Mouse (Mus musculus) kidney, postnatal 4 days (tissue): ENCODE data around the gene Tex35.

ENCODE experiments used
- DNase-seq, 2 experiments: peaks; one replicate each; pipeline ENCODE4 v3.0.0; 2021; ENCODE audit warnings: mixed read lengths in 2 of 2

Tex35 gene

DNA sequence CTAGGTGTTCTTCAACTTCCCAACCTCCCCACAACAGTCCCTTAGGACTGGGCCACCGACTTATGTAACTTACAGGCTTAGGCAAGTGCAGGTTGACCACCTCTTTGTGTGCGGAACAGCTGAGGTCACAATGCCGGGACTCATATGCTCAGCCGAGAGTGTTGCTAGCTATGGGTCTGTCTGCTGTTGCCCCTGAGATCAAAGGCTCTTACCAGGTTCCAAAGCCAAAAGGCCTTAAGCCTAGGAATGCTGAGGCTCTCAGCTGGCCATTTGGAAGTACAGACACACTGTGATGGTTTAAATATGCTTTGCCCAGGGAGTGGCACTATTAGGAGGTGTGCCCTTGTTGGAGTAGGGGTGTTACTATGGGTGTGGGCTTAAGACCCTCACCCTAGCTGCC lies at the start of gene Tex35:
TSS of gene Tex35 (minus strand) at position 101 of the 400 bp plus-strand sequence.
- no peak for DNase-seq

DNA sequence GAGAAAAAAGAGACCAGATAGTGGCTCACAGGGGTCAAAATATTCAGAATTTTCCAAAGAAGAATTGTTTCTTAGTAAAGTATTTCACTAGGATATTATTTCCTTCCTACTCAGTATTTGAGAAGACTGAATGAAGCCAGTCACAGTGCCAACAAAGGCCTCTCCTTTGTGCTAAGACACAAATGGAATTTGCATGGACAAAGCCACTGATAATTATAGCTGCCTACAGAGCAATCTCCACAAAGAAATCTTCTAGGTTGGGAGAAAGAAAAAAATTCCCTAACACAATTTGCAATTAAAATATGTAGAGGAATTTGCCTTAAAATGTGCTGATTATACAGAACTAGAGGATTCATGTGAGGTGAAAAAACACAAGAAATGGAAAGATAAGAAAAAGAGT lies 45.3 kb upstream of the Tex35 start:
- DNase-seq: no peak

DNA sequence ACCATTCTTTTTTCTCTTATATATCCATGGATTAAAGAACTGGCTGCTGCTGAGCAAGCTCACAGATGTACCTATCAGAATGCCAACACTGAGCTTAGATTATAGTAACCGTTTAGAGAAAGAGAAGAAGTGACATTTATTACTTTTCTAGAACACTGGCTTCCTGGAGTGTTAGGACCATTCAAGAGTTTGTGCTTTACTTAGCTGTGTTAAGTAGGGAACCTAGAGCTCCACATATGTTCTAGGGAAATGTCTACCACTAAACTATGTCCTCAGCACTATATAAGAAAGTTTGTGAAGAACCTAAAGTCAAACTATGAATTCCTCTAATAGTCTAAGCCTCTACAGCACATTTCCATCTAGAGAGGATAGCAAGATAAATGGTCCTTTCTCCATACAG lies 41.6 kb upstream of the Tex35 start:
- DNase-seq: no peak

DNA sequence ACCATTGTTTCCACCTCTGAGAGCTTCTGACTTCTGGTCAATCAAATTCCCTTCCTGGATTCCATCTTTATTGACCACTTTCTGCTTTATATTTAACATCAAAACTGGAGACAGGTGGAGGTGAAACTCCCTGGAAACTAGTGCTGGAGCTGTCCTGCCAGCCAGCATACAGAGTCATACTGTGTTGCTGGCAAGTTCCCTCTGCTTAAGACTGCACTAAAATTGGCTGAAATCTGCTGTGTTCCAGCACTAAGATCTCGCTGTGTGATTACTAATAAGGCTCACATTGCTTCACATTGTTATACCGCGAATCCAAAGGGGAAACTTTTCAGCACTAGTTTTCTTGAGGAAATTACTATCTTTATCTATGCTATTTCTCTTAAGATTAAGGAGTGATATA lies 36.1 kb upstream of the Tex35 start:
- DNase-seq: no peak

DNA sequence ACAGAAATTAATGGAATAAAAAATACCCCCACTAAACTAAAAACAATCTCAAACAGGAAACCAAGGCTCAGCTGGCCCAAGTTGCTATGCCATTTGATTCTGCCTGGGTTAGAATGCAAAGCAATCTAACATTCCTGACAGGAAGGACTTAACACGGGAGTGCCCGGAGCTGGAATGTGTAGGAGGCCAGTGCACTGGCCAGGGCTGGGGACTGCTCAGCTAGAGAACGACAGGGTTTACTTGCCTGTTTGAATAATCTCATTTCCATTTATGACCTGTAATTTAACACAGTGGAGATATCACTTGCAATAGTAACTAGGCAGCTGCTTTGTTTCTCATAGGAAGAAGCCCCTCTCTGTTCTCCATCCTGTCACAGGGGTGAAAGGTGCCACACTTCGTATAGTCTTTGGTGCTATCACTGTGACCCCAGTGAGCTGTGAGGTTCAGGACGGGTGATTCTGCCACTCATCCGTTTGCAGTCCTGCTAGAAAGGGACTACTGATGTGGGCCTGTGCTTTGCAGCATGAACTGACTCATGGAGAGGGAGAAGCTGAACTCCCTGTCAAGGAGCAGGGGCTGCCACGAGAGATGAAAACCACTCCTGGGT lies 34.9 kb upstream of the Tex35 start:
- peak; percentile 45 to 62 for DNase-seq

DNA sequence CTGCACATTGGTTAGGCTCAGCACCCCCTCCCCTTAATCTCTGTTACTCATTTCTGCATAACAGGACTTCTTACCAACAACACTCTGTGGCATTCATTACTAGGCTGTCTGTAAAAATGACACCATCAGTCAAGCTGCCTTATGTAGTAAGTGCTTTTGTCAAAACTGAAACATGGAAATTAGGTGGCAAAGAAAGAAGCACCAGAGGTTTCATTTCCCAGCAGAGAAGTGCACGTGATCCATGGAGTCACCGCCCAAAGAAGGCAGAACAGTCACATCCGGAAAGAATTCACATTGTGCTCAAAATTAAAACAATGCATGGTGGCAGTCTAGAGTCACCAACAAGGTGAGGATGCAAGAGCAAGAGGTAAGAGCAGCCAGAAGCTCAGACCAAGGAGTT lies 32.5 kb upstream of the Tex35 start:
- DNase-seq: no peak

DNA sequence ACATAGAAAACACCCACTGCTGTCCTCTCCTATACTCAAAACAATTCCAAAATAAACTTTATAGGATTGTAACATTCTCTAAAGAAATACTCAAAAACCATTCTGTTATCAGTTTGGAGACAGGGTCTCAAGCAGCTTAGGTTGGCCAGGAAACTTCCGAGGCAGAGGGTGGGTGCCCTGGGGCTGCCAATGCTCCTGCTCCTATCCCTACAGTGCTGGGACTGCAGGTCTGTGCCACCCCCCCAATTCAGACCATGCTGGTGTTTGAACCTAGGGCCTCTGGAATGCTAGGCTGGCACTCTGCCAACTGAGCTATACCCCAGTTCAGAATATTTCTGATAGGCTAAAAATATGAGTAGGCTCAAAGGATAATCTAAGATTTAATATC lies 29.4 kb upstream of the Tex35 start:
- peak in 1 of 2 experiments; percentile 10 for DNase-seq

DNA sequence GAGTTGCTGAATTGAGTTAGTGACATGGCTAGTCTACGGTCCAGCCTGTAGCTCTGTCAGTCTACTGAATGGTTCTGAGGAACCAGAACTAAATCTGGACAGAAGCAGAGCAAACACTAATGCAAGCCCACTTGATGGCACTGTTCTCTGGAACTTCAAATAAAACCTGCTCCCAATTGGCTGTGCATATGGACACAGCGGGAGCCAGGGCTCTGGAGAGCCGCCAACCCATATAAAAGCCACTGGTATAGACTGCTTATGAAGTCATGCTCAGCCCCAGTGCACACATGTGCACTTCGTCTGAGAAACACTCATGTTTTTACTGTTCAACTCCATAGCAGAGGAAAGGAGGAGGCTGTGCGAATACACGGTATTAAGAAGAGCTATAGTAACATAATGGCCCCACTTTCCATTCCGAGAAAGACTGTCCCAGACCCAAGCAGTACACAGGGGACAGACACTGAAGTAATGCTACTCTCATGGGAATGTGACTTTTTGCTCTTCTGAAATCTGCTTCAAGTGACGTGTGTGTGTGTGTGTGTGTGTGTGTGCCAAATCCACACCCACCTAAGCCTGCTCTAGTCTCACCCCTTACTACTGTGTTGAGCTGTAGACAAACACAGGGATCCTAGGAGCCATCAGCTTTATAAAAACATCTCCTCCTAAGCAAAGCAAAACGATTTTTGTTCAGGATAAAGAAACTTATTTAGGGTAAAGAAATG lies 28.8 kb upstream of the Tex35 start:
- peak; percentile 26 to 27 for DNase-seq

DNA sequence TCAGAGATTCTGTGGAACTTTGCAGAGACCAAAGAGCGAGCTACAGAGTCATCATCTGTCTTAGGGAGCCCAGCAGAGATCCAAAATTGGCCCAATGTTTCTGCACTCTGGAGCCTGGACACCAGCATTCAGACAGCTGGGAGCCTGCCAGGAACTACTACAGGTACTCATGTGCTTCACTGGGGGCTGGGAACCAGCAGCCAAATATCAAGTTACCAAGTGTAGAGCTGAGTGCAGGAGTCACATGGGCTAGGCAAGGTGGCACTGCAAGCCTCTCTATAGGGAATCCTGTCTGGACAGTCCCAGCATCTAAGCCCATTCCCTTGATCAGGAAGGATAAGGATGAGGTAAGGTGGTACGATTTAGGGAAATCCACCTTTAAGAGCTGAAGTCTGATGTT lies 19.7 kb upstream of the Tex35 start:
- DNase-seq: no peak

DNA sequence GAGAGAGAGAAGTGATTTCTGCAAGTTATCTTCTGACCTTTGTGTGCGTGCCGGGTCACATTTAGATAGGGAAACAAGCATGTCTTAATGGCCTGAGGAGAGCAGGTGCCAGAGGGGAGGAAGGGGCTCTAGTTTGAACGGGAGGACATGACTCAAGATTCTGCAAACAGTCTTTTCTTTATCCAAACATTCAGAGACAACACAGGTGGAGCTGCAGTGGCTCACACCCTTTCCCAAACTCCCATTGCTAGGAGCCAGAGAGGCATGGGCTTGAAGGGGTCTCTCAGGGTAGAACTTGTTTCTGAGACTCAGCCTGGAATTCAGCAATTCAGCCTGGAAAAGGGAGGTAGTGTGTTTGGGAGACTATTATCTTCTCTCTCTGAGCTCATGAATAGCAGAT lies 15.4 kb upstream of the Tex35 start:
- no peak for DNase-seq

DNA sequence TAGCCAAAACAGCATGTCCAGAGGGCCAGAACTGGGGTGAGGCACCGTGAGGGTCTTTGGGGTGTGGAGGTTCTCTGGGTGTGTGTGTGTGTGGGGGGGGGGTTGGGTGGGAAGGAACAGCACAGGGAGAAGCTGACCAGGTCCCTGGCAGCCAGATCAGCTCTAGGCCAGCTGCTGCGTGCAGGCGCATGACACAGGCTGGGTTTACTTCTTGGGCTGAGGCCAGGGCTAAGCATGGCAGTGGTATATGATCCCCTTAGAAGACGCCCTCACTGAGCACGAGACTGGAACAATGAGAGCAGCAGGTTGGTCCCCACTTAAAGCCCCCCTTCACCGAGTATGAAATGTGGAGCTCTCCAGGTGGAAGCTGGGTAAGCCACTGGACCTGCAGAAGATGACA lies 10.7 kb upstream of the Tex35 start:
- no peak for DNase-seq

DNA sequence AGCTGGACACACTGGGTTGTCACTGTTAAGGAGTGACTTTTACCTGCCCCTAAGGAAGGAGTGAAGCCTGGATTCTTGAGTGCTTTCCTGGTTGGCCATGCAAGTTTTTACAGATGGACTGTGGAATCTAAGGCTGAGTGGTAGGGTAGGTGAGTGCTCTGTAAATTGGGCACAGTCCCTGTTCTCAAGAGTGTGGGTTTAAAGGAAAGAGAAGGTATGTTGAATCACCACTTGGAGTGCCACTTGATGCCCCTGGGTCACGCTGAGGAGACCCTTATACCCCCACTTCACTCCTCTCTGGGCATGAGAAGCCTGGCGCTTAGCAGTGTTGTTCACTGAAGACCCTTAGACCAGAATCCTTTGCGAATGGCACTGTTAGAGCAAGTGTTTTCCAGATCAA lies 9.0 kb upstream of the Tex35 start:
- DNase-seq: no peak

DNA sequence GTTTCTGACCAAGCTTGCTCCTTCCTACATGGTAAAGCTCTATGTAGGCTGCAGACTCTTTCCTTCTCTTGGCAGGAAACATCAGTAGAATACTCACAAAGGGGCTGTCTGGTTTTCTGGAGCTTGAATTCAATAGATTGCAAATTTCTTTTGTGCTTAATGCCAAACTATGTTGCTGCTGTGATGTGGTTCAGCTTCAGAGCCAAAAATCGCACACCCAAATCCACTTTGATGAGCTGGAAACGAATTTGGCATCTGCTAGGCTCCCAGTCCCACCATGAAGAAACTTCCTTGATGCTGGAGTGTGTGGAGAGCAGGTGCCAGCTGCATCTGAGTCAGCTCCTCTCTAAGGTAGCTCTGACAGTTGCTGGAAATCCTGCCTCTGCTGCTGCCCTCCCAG lies 6.0 kb upstream of the Tex35 start:
- no peak for DNase-seq

DNA sequence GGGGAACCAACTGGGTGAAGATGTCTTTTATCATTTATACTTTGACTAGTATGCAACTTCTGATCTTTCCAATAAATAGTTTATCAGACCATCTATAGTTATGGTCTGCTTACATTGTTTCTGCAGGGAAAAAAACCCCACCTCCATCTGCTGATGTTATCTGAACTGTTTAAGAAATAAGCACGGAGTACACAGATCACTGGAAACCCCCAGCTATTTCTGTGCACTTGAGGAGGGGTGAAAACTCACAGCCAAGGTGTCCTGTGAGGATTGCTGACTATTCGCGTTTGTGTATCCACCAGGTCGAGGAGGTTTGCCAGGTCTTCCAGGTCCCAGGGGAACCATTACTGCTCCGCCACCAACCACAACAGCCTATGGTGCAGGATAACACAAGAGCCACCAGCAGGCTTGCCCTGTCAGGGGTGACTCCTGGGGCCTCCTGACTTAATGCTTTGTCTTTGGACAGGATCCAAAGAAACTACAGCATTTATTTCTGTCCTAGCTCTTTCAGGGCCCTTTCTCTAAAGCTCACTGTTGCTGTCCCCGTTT lies 1.9 kb upstream of the Tex35 start:
- DNase-seq: no peak

DNA sequence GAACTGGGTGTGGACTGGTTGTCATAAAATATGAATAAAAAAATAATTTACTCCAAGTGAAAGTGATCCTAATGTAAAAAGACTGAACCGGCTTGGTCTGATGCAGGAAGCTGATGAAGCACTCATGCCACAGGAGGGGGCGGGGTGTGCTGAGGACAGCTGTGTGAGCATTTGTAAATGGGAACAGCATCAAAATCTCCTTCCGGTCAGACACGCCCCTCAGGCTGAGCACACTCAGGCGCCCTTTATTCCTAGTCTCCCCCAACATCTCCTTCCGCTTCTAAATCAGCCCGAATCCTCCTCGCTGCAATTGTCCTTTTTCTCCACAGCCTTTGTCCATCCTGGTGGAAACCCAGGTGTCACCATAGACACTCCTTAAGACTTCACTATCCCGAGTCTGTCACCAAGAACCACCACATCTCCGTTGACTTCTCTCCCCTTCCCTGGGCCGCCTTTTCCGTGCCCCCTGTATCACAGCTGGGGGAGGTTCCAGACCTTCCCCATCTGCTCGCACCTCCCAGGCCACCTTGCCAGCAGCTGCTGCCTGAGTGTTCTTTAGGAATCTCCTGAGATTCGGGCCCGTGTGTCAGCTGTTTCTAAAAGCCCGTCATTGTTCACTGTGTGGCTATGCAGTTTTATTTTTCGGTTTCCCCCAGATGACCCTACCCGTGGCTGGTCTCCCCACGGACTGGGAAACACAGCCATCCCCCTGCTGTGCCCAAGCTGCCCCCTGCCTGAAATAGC lies 7.2 kb downstream of the Tex35 start:
- DNase-seq: peak; percentile 67 to 78

DNA sequence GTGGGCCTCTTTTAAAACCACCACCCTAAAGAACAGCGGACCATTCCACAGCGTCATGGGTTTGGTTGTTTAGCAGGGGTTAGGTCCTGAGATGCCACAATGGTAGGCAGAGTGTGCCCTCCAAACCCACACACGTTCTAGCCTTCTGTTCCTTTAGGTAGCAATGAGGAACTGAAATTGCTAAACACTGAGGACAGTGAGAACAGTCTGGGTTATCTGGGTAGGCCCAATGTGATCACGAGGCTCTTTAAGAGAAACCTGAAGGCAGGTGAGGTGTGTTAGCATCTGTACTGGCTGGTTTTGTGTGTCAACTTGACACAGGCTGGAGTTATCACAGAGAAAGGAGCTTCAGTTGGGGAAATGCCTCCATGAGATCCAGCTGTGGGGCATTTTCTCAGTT lies 12.9 kb downstream of the Tex35 start:
- DNase-seq: no peak

DNA sequence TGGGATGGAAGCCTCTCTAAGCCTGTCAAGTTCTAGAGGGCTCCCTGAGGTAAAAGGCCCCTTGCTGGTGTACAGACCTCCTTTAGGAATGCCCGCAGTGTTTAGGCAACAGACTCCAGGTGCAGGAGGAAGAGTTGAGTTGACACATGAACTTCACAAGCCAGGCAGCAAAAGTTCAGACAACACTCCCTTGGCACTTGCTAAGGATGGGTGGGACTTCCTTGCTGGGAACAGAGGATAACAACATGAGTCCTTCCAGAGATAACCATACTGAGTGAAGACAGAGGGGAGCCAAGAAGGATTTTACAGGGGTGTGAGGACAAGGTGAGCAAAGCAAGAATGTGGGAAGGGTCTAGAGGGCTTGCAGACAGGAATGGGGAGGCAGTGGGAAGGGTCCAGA lies 15.9 kb downstream of the Tex35 start:
- DNase-seq: no peak

DNA sequence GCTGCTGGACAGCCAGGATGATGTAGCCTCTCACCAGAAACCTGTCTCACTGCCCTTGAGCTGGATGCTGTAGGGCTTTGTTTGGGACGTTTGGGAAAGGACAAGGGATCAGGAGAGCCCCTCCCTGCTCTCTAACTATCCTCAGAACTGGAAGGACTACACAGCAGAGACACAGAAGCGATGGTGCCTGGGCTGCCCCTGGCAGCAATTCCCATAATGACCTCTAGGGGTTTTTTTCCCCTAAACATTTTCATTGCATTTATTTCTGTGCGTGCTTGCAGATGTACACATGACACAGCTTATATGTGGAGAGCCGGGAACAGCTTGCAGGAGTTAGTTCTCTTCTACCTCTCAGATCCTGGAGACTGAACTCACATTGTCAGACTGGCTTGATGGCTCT lies 16.3 kb downstream of the Tex35 start:
- DNase-seq: no peak

DNA sequence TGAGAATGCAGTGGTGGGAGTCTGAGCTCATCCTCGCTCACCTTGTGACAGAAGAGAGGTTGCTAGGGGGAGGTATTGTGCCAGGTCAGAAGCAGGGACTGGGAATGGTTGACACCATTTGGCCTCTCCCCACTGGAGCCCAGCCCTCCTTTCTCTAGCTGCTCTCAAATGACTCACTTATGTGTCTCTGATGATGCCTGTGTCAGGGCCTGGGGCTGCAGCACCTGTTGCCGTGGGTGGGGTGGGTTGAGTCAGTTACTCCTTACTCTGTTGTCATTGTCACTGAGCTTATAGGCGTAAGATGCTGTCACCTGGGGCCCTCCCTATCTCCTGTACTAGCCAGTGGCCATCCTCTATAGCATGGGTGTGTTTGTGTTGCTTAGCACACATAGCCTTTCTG lies 17.6 kb downstream of the Tex35 start:
- no peak for DNase-seq

DNA sequence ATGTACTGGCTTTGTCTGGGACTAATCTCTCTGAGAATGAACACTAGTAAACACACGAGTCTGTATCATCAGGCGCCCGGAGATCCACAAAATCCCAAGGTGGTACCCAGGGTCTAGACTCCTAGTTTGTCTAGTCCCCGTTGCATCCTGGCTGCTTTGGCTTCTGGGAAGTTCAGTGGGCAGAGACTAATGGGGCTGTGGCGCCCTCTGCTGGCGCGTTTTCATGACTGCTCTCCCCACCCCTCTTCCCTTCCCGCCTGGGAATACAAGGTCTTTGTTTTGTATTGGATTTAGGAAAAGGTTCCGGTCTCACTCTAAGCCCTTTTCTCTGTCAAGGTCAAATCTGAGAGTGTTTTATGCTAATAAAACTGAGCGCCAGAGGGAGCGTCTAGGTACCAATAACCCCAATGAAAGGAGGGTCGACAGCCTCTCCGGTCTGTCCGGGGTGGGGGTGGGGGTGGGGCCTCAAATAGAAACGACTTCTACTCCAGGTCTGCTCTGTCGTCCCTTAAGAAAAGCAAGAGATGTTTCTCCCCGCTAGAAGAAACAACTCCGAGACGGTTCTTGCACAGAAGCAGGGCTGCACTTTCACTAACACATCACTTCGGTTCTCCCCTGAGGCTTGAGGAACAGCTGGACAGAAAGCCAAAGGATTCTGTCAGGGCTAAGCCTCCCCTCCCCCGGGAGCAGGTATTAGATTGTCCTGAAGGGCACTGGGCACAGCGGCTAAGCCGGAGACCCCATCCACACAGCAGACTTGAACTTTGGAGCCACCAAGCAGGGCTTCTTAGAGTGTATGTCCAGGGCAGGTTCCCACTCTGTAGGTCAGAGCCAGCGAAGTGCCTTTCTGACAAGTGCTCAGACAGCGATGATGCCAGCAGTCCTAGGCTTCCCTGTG lies 22.1 kb downstream of the Tex35 start:
- peak; percentile 84 to 86 for DNase-seq

DNA sequence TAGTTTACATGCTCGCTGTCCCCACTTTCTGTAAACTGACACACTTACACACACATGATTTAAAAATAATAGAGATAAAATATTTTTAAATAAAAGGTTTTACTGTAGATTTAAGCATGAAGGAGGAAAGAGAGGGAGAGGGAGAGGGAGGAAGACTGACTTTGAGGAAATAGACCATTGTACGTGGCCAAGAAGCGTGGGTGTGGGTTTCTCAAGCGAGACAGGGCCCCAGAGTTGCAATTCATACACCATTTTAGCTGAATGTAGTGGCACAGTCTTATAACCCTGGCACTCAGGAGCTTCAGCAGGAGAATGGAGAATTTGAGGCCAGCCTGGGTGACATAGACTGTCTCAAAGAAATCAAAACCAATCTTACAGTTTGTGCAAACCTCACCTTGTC lies 25.5 kb downstream of the Tex35 start:
- no peak for DNase-seq

DNA sequence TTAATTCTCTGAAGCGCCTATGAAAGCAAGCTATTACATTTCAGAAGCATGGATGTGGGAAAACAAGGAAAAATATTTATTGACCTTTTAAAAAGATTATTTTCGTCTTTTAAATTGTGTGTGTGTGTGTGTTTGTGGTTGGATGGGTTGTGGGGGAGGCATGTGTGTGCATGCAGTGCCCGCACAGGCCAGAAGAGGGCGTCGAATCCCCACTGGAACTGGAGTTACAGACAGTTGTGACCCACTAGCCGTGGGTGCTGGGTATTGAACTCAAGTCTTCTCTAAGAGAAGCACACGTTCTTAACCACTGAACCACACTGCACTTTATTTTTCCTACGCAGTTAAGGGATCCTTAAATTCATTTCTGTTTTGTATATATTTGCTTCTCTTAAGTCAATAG lies 26.5 kb downstream of the Tex35 start:
- peak in 1 of 2 experiments; percentile 29 for DNase-seq
